Mouse (Mus musculus) layer of hippocampus, postnatal 14 days (tissue): ENCODE results near the gene Olfr948. TPM values are rescaled to one million over a fixed set of nuclear protein-coding genes. Genes with fewer than 3 reads are reported as not detected.

Source experiments
- DNase-seq, 2 experiments: peaks; one replicate each; pipeline ENCODE4 v3.0.0; 2021 to 2022; ENCODE audit warnings: low spot score in 2 of 2, mixed read lengths in 1 of 2
- long read RNA-seq, 2 experiments: library from polyadenylated mRNA; stranded (forward); transcript quantifications; one replicate each; pipeline ENCODE4 v2.0.0; 2021
- total RNA-seq, 2 experiments: library from RNA; stranded (reverse); gene quantifications; 2 replicates each; pipeline ENCODE4 v1.2.3; 2021

Gene Olfr948
- not detected for total RNA-seq
- long read RNA-seq, experiment 1: 0 reads
- long read RNA-seq, experiment 2: 0 reads

DNA sequence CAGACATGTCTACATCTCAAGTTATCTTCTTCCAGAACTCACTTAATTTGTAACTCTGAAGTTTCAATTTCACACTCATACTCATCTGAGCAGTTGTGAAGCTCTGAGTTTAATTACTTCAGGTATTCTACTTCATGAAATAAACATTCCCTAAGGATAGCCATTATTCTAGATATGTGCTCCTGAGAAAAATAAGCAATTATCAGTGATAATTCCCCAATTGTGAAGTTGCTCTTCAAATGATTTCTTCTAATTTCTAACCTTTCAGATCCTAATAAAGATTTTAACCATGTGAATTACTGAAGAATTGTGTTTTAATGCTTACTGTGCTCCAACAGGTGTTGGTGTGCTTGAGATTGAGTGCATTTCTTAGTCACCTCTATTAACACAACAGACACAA is at the start of gene Olfr948:
Gene Olfr948, minus strand, starts transcription at position 101 of the 400 bp plus-strand sequence.
- DNase-seq: no peak

DNA sequence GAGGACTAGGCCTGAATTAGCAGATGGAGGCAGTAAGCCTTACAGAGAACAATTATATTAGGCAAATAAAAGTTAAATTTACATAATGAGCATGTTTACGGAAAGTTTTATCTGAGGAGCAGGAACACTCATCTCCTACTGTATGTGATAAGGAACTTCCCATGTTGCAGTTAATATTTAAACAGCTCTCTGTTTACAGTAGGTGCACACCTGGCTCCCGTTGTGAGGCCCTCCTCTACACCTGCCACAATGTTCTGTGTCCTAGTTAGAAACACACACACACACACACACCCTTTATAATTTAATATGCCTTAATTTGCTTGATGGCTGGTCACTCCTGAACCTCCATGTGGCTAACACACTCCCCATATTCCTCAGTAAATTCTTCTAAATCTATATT is 38.7 kb downstream of the Olfr948 start:
- no peak for DNase-seq

- DNase-seq: no peak
Observed at GRCm38 (mm10) chr9:39276718-39277117, 49.1 kb downstream of the Olfr948 start, which contains the start of gene Olfr945. Gene Olfr945, minus strand, starts transcription at chr9:39276818.

Other genes with a start within 250 kb of the Olfr948 start
- gene Olfr938, start 247.2 kb downstream of the Olfr948 start, total RNA-seq: not detected
- not detected for gene Olfr27, start 197.9 kb downstream of the Olfr948 start, total RNA-seq
- gene Olfr943, start 159.7 kb downstream of the Olfr948 start, total RNA-seq: not detected
- not detected for gene Olfr944, start 124.1 kb downstream of the Olfr948 start, total RNA-seq
- not detected for gene Olfr1537, start 76.1 kb downstream of the Olfr948 start, total RNA-seq
- not detected for gene Olfr945, start 49.2 kb downstream of the Olfr948 start, total RNA-seq
- not detected for gene Olfr951, start 61.4 kb upstream of the Olfr948 start, total RNA-seq
- gene Olfr952, start 101.1 kb upstream of the Olfr948 start, total RNA-seq: not detected
- gene Olfr954, start 130.7 kb upstream of the Olfr948 start, total RNA-seq: not detected
- gene Olfr955, start 145.9 kb upstream of the Olfr948 start, total RNA-seq: not detected
- gene Olfr44, start 167.9 kb upstream of the Olfr948 start, total RNA-seq: not detected
- not detected for gene Olfr957, start 189.8 kb upstream of the Olfr948 start, total RNA-seq
- not detected for gene Olfr958, start 228.0 kb upstream of the Olfr948 start, total RNA-seq
- gene Olfr959, start 249.5 kb upstream of the Olfr948 start, total RNA-seq: not detected